Mouse (Mus musculus) spleen, adult 2 months (tissue): ENCODE data around the gene Scube2. TPM values are rescaled to one million over a fixed set of nuclear protein-coding genes. Genes with fewer than 3 reads are reported as not detected.

Experiments
- DNase-seq, 2 experiments: peaks; one replicate each; pipeline versions ENCODE4 v3.0.0 to v3.0.0-alpha.2; 2012 to 2021; ENCODE audit warnings: low spot score in 2 of 2, low read depth in 1 of 2
- H3K27ac ChIP-seq: fragments of 200-500 bp; 2 replicates; pipeline ENCODE4 v1.5.1; 2012; ENCODE audit warnings: low read length, inconsistent platforms; ENCODE audit not compliant: insufficient read depth
- H3K27me3 ChIP-seq: fragments of 200-500 bp; 2 replicates; pipeline ENCODE4 v1.6.1; 2012; ENCODE audit warnings: mild to moderate bottlenecking, moderate library complexity, low read length, inconsistent platforms; ENCODE audit not compliant: control insufficient read depth, insufficient read depth
- H3K36me3 ChIP-seq: fragments of 200-500 bp; 2 replicates; pipeline ENCODE4 v1.6.1; 2012; ENCODE audit warnings: mild to moderate bottlenecking, low read length, inconsistent platforms; ENCODE audit not compliant: control insufficient read depth, insufficient read depth
- H3K4me1 ChIP-seq: fragments of 200-500 bp; 2 replicates; pipeline ENCODE4 v1.6.1; 2011; ENCODE audit warnings: inconsistent platforms; ENCODE audit not compliant: control insufficient read depth, insufficient read depth, insufficient read length
- H3K4me3 ChIP-seq: fragments of 200-500 bp; 2 replicates; pipeline ENCODE4 v1.5.1; 2011; ENCODE audit warnings: mild to moderate bottlenecking, inconsistent platforms; ENCODE audit not compliant: insufficient read depth, insufficient read length; ENCODE audit errors: extremely low read depth
- CTCF ChIP-seq: fragments of 200-500 bp; IDR thresholded peaks from 2 replicates; pipeline ENCODE4 v1.5.1; 2011; ENCODE audit warnings: mild to moderate bottlenecking, inconsistent platforms; ENCODE audit not compliant: insufficient read depth, insufficient read length, insufficient replicate concordance; ENCODE audit errors: extremely low read depth
- POLR2A ChIP-seq: fragments of 200-500 bp; IDR thresholded peaks from 2 replicates; pipeline ENCODE4 v1.6.1; 2011; ENCODE audit warnings: low read depth, low read length, inconsistent platforms
- WGBS: fragments of 180-500 bp; shearing (Covaris S2); methylation state at CpG from one replicate; pipeline ENCODE4 v1.1.7; 2018; 5-methylcytosine and 5-hydroxymethylcytosine counted together
- polyA plus RNA-seq: library from polyadenylated mRNA; depleted of rRNA; stranded (reverse); fragments of >200 nt; gene quantifications from 2 replicates; pipeline ENCODE4 v1.2.3, GENCODE M21; 2012

Gene Scube2
- polyA plus RNA-seq, 1 experiment = 0.22 TPM

DNA sequence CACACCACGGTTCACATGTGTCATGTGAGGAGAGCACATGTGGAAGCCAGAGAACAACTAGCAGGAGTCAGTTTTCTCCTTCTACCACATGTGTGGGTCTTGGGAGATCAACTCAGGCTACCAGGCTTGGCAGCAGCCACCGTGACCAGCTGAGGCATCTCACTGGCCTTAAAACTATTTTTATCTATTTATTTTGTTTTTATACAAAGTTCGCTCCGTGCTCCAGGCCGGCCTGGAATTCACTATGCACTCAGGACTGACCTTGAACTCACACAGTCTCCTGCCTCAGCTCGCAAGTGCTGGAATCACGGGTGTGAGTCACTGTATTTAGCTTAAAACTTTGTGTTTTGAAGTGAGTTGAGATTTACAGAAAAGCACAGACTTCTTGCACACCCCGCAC is 38.6 kb downstream of the Scube2 start:
- H3K27ac ChIP-seq = no peak overlapping the region
- WGBS = 88% methylated on average over 8 of the region's 8 CpGs
- no peak overlapping the region for H3K4me3 ChIP-seq
- no peaks in the 10 kb centered on the region for H3K36me3 ChIP-seq
- H3K4me1 ChIP-seq = no peaks in the 10 kb centered on the region
- no peaks in the 10 kb centered on the region for H3K27me3 ChIP-seq
- TF ChIP-seq CTCF (no peak), POLR2A (no peak)
- no peak for DNase-seq

DNA sequence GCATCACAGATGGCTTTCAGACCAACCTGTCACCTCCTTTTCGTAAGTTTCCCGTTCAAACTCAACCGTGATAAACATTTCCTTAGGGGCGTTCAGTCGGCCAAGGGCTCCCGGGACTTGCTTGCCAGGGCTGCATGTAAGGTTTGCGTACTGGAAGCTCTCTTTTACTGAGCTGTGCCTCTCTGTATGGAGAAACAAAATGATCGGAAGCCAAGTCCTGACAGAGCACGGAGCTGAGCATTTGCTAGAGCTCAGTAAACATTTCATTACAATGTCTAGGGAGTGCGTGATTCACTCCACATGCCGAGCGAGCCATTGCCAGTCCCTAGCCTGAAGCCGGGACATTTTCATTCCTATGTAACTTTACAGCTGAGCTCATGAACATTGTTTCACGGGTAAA is 40.2 kb downstream of the Scube2 start:
- TF ChIP-seq CTCF (no peak), POLR2A (no peak)
- H3K27ac ChIP-seq = no peak overlapping the region
- no peaks in the 10 kb centered on the region for H3K4me1 ChIP-seq
- no peaks in the 10 kb centered on the region for H3K36me3 ChIP-seq
- DNase-seq = no peak
- no peak overlapping the region for H3K4me3 ChIP-seq
- H3K27me3 ChIP-seq = no peaks in the 10 kb centered on the region
- WGBS = 87% methylated on average over 14 of the region's 14 CpGs

DNA sequence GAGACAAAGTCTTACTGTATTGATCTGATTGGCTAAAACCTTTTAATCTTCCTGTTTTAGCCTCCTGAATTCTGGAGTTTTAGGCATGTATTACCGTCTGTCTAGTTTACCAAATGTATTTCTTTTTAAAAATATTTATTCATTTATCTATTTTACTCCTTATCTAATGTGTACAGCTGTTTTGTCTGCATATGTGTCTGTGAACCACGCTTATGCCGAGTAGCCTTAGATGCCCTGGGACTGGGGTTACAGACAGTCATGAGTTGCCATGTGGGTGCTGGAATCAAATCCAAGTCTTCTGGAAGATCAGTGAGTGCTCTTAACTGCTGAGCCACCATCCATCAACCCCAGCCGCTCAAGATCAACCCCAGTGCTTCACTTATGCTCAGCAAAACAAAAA is 46.9 kb downstream of the Scube2 start:
- no peaks in the 10 kb centered on the region for H3K27me3 ChIP-seq
- TF ChIP-seq POLR2A = no peak
- TF ChIP-seq CTCF = no peak
- WGBS = 80% methylated on average over 4 of the region's 4 CpGs
- H3K4me3 ChIP-seq = no peak overlapping the region
- no peak overlapping the region for H3K27ac ChIP-seq
- no peaks in the 10 kb centered on the region for H3K4me1 ChIP-seq
- H3K36me3 ChIP-seq = no peaks in the 10 kb centered on the region
- no peak for DNase-seq

DNA sequence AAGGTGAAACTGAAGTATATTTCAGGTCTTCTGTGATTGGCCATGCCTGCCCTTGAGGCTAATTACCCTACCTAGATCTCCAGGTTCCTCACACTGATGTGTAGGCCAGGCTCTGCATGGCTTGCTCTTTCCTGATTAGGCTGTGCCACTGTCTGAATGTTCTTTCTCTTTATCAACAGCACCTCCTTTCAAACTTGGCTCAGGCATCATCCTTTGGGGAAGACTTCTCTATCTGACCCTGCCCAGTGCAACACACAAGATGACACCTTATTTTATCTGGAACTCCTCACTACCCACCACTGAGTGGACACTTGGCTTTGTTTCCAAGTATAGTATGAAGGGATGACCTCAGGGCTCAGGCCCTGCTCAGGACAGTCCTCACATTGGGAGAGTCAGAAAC is 47.5 kb downstream of the Scube2 start:
- Histone ChIP-seq H3K4me3 (no peak overlapping the region), H3K4me1 (no peaks in the 10 kb centered on the region), H3K27me3 (no peaks in the 10 kb centered on the region), H3K36me3 (no peaks in the 10 kb centered on the region), H3K27ac (no peak overlapping the region; the same call in 1 of the 2 replicates)
- TF ChIP-seq POLR2A = no peak
- TF ChIP-seq CTCF = no peak
- no peak for DNase-seq

DNA sequence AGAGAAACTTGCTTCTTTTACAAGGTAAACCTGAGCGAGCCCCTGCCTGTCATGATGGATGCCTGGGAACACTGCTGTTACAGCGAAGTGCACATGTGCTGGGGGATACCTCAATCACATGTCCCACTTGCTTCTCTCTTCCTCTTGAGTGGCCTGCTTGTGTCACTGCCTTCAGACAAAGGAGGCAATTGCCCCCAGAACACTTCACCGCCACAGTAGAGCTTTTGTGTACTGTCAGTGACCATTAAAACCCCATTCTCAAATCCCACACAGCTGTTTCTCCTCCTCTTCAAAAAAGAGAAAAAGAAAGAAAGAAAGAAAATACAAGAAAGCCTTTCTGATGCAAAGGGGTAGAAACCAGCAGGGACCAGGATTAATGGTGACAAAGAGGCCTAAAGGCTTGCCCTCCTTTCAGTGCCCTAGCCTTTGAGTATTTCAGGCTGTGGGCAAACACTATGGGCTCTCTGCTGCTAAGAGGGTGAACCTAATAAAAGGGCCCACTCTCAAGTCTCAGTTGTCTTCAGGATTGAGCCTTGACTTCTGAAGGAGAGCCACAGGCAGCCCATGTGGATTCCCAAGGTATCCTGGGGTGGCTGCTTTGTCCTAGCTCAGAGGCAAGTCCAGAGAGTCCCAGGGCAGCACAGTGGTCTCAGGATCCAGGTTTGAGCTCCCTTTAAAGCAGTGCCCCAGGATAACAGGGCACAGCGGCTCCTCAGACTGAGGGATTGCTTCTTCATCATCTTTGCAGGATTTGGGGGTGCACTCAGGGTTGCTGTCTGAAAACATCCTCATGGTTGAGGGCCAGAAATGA is 51.9 kb downstream of the Scube2 start:
- H3K27ac ChIP-seq = no peak overlapping the region
- no peak overlapping the region for H3K4me3 ChIP-seq
- no peaks in the 10 kb centered on the region for H3K27me3 ChIP-seq
- H3K4me1 ChIP-seq = no peaks in the 10 kb centered on the region
- DNase-seq = no peak
- H3K36me3 ChIP-seq = no peaks in the 10 kb centered on the region
- TF ChIP-seq POLR2A (no peak), CTCF (no peak)
- 85% methylated on average over 4 of the region's 4 CpGs for WGBS

DNA sequence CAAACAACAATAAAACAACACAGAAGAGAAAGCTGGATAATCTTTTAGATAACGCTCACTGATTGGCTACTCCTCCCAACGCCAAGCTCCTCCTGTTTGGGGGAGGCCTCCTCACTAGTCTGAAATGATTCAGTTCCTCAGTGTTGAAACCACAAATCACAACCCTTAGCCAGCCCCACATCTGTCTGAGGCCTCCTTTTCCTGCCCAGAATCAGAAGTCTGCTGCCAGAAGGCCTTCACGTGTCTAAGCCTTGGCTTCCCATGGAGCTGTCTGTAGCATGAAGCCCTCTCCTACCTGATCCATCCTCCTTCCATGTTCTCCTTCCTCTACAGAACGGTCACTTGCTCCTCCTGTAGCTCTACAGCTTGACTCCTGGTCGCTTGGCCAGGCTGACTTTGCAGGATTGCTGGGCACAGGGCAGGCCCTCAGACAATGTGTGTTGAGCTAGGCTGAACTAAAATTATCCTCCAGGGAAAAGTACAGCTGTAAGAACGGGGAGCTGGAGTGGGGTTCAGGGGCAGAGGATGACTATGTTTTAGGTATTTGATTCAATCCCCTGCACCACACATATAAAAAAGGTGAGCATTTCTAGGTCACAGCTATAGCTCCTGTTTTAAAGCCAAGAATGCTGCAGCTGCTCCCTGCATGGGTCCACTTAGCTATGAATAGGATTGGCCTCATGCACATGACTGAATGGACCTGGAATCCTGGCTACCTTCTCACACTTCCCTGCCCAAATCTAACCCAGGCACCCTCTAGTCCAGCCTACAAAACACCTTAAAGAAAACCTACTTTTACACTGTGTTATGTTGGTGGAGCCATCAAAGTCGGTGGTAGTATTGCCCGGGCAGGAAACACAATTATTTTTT is 57.6 kb downstream of the Scube2 start:
- no peak for DNase-seq
- no peaks in the 10 kb centered on the region for H3K36me3 ChIP-seq
- H3K4me3 ChIP-seq = no peak overlapping the region
- no peak for TF ChIP-seq POLR2A
- TF ChIP-seq CTCF = no peak
- WGBS = 41% methylated on average over 8 of the region's 8 CpGs
- H3K27ac ChIP-seq = no peak overlapping the region
- 0 out of 2 replicates have a peak, but pooled peaks cover 2% of the 10 kb centered on the region for H3K27me3 ChIP-seq
- H3K4me1 ChIP-seq = no peaks in the 10 kb centered on the region

DNA sequence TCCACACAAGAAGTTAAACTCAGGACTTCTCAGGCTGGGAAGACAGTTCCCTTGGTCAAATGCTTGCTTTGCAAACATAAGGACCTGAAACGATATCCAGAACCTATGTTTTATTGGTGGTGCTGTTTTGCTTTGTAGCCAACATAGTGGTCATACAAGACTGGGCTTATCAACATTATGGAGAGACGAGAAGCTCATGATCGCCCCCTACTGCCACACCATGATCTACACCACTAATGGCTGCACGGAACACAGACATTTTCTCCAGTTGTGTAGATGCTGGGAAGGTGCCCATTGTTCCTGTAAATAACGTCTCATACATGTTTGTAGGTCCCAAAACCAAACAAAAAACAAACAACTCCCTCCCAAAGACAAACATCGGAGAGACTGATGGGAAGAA is 60.6 kb downstream of the Scube2 start:
- 44% methylated on average over 6 of the region's 6 CpGs for WGBS
- Histone ChIP-seq H3K4me3 (no peak overlapping the region), H3K36me3 (no peaks in the 10 kb centered on the region), H3K27ac (no peak overlapping the region), H3K27me3 (0 out of 2 replicates have a peak, but pooled peaks cover 2% of the 10 kb centered on the region), H3K4me1 (no peaks in the 10 kb centered on the region)
- peak; percentile 11 to 26 for DNase-seq
- TF ChIP-seq CTCF (no peak), POLR2A (no peak)
